Mouse (Mus musculus): ENCODE data around the gene Flywch2. TPM values are rescaled to one million over a fixed set of nuclear protein-coding genes. Genes with fewer than 3 reads are reported as not detected.
"Not testable (repeated sequence)": the region's sequence is repeated elsewhere in the genome, so short reads cannot be mapped to it uniquely, and the experiment has no call there.

Flywch2 gene
- polyA plus RNA-seq, 1 experiment from 2014 or later = 55.7 TPM

DNA sequence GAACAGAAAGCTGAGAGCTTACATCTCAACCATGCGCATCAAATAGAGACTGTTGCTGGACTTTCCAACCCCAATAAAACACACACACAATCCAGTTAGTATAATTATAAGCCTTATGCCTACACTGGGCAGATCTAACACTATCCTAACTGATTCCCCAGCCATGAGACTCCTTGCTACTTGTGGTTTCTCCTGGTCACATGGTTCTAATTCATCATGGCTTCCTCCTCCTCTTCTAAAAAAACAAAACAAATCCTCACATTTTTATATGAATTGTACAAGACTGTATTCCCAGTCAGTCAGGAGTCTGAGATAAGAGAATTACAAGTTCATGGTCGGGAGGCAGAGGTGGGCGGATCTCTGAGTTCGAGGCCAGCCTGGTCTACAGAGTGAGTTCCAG is 3.1 kb upstream of the Flywch2 start:
- Histone ChIP-seq H3K9ac (ENCODE audit: low read length) (no peak overlapping the region), H3K4me1 (ENCODE audit: control insufficient read depth, insufficient read depth, low read length) (0 out of 2 replicates have a peak, but pooled peaks cover 5% of the 10 kb centered on the region), H3K4me3 (ENCODE audit: low read depth, low read length) (no peak overlapping the region), H3K27ac (replicated peaks; ENCODE audit: low read depth, low read length) (no peak overlapping the region), H3K27me3 (ENCODE audit: control insufficient read depth, insufficient read depth, low read length) (no peaks in the 10 kb centered on the region), H3K4me2 (ENCODE audit: low read depth, severe bottlenecking) (no peak overlapping the region), H3K9me3 (ENCODE audit: control insufficient read depth, low read length) (no peaks in the 10 kb centered on the region), H3K36me3 (ENCODE audit: control insufficient read depth, insufficient read depth, low read length) (no peaks in the 10 kb centered on the region)
- WGBS = 90% methylated on average over 4 of the region's 4 CpGs
- ATAC-seq (ENCODE audit: insufficient number of reproducible peaks, low FRiP score, low TSS enrichment, low read depth) (no peak), DNase-seq (ENCODE audit: low spot score) (no peak)

- H3K4me1 ChIP-seq (ENCODE audit: control insufficient read depth, insufficient read depth, low read length) = 0 out of 2 replicates have a peak, but pooled peaks cover 5% of the 10 kb centered on the region
- H3K9me3 ChIP-seq (ENCODE audit: control insufficient read depth, low read length) = no peaks in the 10 kb centered on the region
- ATAC-seq (ENCODE audit: insufficient number of reproducible peaks, low FRiP score, low TSS enrichment, low read depth) (no peak), DNase-seq (ENCODE audit: low spot score) (peak; percentile 39)
- H3K4me3 ChIP-seq (ENCODE audit: low read depth, low read length) = peak overlapping the region; percentile 60; the same call in 1 of the 2 replicates
- no peaks in the 10 kb centered on the region for H3K27me3 ChIP-seq (ENCODE audit: control insufficient read depth, insufficient read depth, low read length)
- H3K4me2 ChIP-seq (ENCODE audit: low read depth, severe bottlenecking) = peak overlapping the region; percentile 76
- 21% methylated on average over 13 of the region's 13 CpGs for WGBS
- H3K9ac ChIP-seq (ENCODE audit: low read length) = no peak overlapping the region
- no peaks in the 10 kb centered on the region for H3K36me3 ChIP-seq (ENCODE audit: control insufficient read depth, insufficient read depth, low read length)
- no peak overlapping the region for H3K27ac ChIP-seq (replicated peaks; ENCODE audit: low read depth, low read length)
These were observed 640 bp upstream of the Flywch2 start for GRCm38 (mm10) chr17:23786510-23786931.

DNA sequence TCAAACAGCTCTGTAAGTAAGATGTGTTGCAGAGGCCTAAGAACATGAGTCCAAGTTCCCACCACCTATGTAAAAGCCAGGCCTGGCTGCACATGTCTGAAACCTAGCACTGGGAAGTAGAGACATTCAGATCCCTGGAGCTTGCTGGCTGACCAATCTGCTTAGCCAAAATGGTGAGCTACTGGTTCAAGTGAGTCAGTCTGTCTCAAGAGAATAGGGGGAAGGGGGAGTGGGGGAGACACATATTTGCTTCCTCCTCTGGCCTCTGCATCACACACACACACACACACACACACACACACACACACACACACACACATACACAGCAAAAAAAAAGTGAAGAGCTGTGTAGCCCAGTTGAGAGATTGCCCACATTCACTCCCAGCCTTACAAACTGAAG is 2.5 kb downstream of the Flywch2 start:
- no peak overlapping the region for H3K9ac ChIP-seq (ENCODE audit: low read length)
- H3K27ac ChIP-seq (replicated peaks; ENCODE audit: low read depth, low read length) = no peak overlapping the region
- no peaks in the 10 kb centered on the region for H3K36me3 ChIP-seq (ENCODE audit: control insufficient read depth, insufficient read depth, low read length)
- H3K4me3 ChIP-seq (ENCODE audit: low read depth, low read length) = no peak overlapping the region
- ATAC-seq (ENCODE audit: insufficient number of reproducible peaks, low FRiP score, low TSS enrichment, low read depth) (no peak), DNase-seq (ENCODE audit: low spot score) (no peak)
- no peaks in the 10 kb centered on the region for H3K4me1 ChIP-seq (ENCODE audit: control insufficient read depth, insufficient read depth, low read length)
- H3K4me2 ChIP-seq (ENCODE audit: low read depth, severe bottlenecking) = no peak overlapping the region
- no peaks in the 10 kb centered on the region for H3K9me3 ChIP-seq (ENCODE audit: control insufficient read depth, low read length)
- no peaks in the 10 kb centered on the region for H3K27me3 ChIP-seq (ENCODE audit: control insufficient read depth, insufficient read depth, low read length)

DNA sequence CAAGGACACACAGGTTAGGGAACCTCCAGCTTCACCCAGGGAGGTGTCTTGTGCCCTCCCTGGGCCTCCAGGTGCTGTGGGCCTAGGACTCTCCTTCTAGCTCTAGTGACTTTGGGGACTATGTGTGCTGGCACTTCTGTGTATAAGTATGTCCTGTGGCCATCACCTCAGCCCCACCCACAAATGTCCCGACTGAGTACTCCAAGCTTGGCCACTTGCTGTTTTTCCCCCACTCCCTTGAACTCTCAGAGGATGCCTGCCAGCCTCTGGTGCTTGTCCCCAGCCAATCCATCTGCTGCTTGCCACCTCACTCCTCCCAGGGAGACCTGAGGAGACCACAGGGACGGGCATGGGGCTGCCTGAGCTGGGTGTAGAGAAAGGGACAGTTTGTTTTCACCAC is 7.4 kb downstream of the Flywch2 start:
- WGBS = 51% methylated on average over 2 of the region's 2 CpGs

GRCm38 (mm10) chr17:23777141-23777540 is 8.7 kb downstream of the Flywch2 start:
- H3K27ac ChIP-seq (replicated peaks; ENCODE audit: low read depth, low read length) = no peak overlapping the region
- no peaks in the 10 kb centered on the region for H3K4me1 ChIP-seq (ENCODE audit: control insufficient read depth, insufficient read depth, low read length)
- whole genome bisulfite sequencing = 91% methylated on average over 2 of the region's 2 CpGs
- no peaks in the 10 kb centered on the region; the same call in 1 of the 2 replicates for H3K36me3 ChIP-seq (ENCODE audit: control insufficient read depth, insufficient read depth, low read length)
- H3K4me3 ChIP-seq (ENCODE audit: low read depth, low read length) = no peak overlapping the region
- no peak overlapping the region for H3K4me2 ChIP-seq (ENCODE audit: low read depth, severe bottlenecking)
- DNase-seq (ENCODE audit: low spot score) = no peak
- no peak for ATAC-seq (ENCODE audit: insufficient number of reproducible peaks, low FRiP score, low TSS enrichment, low read depth)
- H3K9ac ChIP-seq (ENCODE audit: low read length) = no peak overlapping the region
- no peaks in the 10 kb centered on the region for H3K9me3 ChIP-seq (ENCODE audit: control insufficient read depth, low read length)
- no peaks in the 10 kb centered on the region for H3K27me3 ChIP-seq (ENCODE audit: control insufficient read depth, insufficient read depth, low read length)

More for the DNA sequence above, 7.4 kb downstream of the Flywch2 start:
- DNase-seq (ENCODE audit: low spot score) = no peak
- Histone ChIP-seq H3K4me3 (ENCODE audit: low read depth, low read length) (no peak overlapping the region), H3K4me1 (ENCODE audit: control insufficient read depth, insufficient read depth, low read length) (no peaks in the 10 kb centered on the region), H3K9me3 (ENCODE audit: control insufficient read depth, low read length) (no peaks in the 10 kb centered on the region), H3K4me2 (ENCODE audit: low read depth, severe bottlenecking) (no peak overlapping the region), H3K27ac (replicated peaks; ENCODE audit: low read depth, low read length) (no peak overlapping the region), H3K27me3 (ENCODE audit: control insufficient read depth, insufficient read depth, low read length) (no peaks in the 10 kb centered on the region), H3K9ac (ENCODE audit: low read length) (no peak overlapping the region), H3K36me3 (ENCODE audit: control insufficient read depth, insufficient read depth, low read length) (no peaks in the 10 kb centered on the region; the same call in 1 of the 2 replicates)
- ATAC-seq (ENCODE audit: insufficient number of reproducible peaks, low FRiP score, low TSS enrichment, low read depth) = no peak

GRCm38 (mm10) chr17:23776216-23776615 is 9.7 kb downstream of the Flywch2 start:
- DNase-seq (ENCODE audit: low spot score) (no peak), ATAC-seq (ENCODE audit: insufficient number of reproducible peaks, low FRiP score, low TSS enrichment, low read depth) (no peak)
- Histone ChIP-seq H3K27ac (replicated peaks; ENCODE audit: low read depth, low read length) (no peak overlapping the region), H3K36me3 (ENCODE audit: control insufficient read depth, insufficient read depth, low read length) (no peaks in the 10 kb centered on the region; the same call in 1 of the 2 replicates), H3K4me2 (ENCODE audit: low read depth, severe bottlenecking) (no peak overlapping the region), H3K9ac (ENCODE audit: low read length) (no peak overlapping the region), H3K9me3 (ENCODE audit: control insufficient read depth, low read length) (no peaks in the 10 kb centered on the region), H3K27me3 (ENCODE audit: control insufficient read depth, insufficient read depth, low read length) (no peaks in the 10 kb centered on the region), H3K4me3 (ENCODE audit: low read depth, low read length) (no peak overlapping the region), H3K4me1 (ENCODE audit: control insufficient read depth, insufficient read depth, low read length) (no peaks in the 10 kb centered on the region)
- 81% methylated on average over 10 of the region's 10 CpGs for WGBS

GRCm38 (mm10) chr17:23774090-23774489 is 11.8 kb downstream of the Flywch2 start:
- no peaks in the 10 kb centered on the region for H3K9me3 ChIP-seq (ENCODE audit: control insufficient read depth, low read length)
- ATAC-seq (ENCODE audit: insufficient number of reproducible peaks, low FRiP score, low TSS enrichment, low read depth) (0 out of 2 replicates have a peak, but pooled peaks have one; percentile 36), DNase-seq (ENCODE audit: low spot score) (peak; percentile 88)
- H3K27me3 ChIP-seq (ENCODE audit: control insufficient read depth, insufficient read depth, low read length) = no peaks in the 10 kb centered on the region
- no peak overlapping the region for H3K27ac ChIP-seq (replicated peaks; ENCODE audit: low read depth, low read length)
- H3K9ac ChIP-seq (ENCODE audit: low read length) = no peak overlapping the region
- no peak overlapping the region for H3K4me2 ChIP-seq (ENCODE audit: low read depth, severe bottlenecking)
- H3K4me1 ChIP-seq (ENCODE audit: control insufficient read depth, insufficient read depth, low read length) = peaks cover 5% of the 10 kb centered on the region
- 4% methylated on average over 12 of the region's 12 CpGs for WGBS
- H3K36me3 ChIP-seq (ENCODE audit: control insufficient read depth, insufficient read depth, low read length) = no peaks in the 10 kb centered on the region; the same call in none of the 2 replicates
- H3K4me3 ChIP-seq (ENCODE audit: low read depth, low read length) = no peak overlapping the region

DNA sequence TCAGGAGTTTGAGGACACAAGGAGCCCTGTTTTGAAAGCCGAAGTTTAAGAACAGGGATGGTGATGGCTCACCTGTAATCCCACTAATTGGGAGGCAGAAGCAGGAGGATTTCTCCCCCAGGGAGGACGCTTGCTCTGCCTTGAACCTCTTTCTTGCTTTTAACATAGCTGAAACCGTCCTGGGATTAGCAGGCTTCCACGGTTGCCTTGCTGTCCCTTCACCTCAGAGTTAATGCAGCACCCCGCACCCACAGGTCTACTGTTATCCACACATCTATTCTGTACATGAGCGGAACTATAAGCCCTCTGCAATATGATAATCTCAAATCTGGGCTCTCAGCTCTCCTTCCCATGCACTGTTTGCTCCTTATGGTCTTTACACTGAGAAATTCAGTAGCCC is 12.2 kb downstream of the Flywch2 start:
- 75% methylated on average over 6 of the region's 6 CpGs for WGBS
- Histone ChIP-seq H3K27ac (replicated peaks; ENCODE audit: low read depth, low read length) (no peak overlapping the region), H3K4me1 (ENCODE audit: control insufficient read depth, insufficient read depth, low read length) (peaks cover 5% of the 10 kb centered on the region), H3K27me3 (ENCODE audit: control insufficient read depth, insufficient read depth, low read length) (no peaks in the 10 kb centered on the region), H3K4me3 (ENCODE audit: low read depth, low read length) (no peak overlapping the region), H3K9ac (ENCODE audit: low read length) (no peak overlapping the region), H3K36me3 (ENCODE audit: control insufficient read depth, insufficient read depth, low read length) (no peaks in the 10 kb centered on the region; the same call in none of the 2 replicates), H3K9me3 (ENCODE audit: control insufficient read depth, low read length) (no peaks in the 10 kb centered on the region), H3K4me2 (ENCODE audit: low read depth, severe bottlenecking) (no peak overlapping the region)
- DNase-seq (ENCODE audit: low spot score) = no peak
- ATAC-seq (ENCODE audit: insufficient number of reproducible peaks, low FRiP score, low TSS enrichment, low read depth) = no peak

- not testable (repeated sequence) for H3K36me3 ChIP-seq (ENCODE audit: control insufficient read depth, insufficient read depth, low read length); H3K9me3 ChIP-seq (ENCODE audit: control insufficient read depth, low read length); H3K4me1 ChIP-seq (ENCODE audit: control insufficient read depth, insufficient read depth, low read length); H3K4me2 ChIP-seq (ENCODE audit: low read depth, severe bottlenecking); H3K4me3 ChIP-seq (ENCODE audit: low read depth, low read length); H3K27ac ChIP-seq (replicated peaks; ENCODE audit: low read depth, low read length); DNase-seq (ENCODE audit: low spot score); ATAC-seq (ENCODE audit: insufficient number of reproducible peaks, low FRiP score, low TSS enrichment, low read depth); H3K9ac ChIP-seq (ENCODE audit: low read length); H3K27me3 ChIP-seq (ENCODE audit: control insufficient read depth, insufficient read depth, low read length)
- WGBS = 83% methylated on average over 2 of the region's 2 CpGs
These were observed 13.7 kb downstream of the Flywch2 start for GRCm38 (mm10) chr17:23772219-23772556.

All from limb, embryonic 11.5 days (tissue).